Mouse (Mus musculus) retina, postnatal 1 day (tissue): ENCODE data around the gene Tmem120a.

Experiments
- DNase-seq: peaks from one replicate; pipeline ENCODE4 v3.0.0-alpha.2; 2012

Gene Tmem120a

GRCm38 (mm10) chr5:135743741-135744609 is at the start of gene Tmem120a:
Gene Tmem120a, minus strand, starts transcription at chr5:135744448.
- peak; percentile 95 for DNase-seq

GRCm38 (mm10) chr5:135782901-135783300 is 38.7 kb upstream of the Tmem120a start:
- no peak for DNase-seq

DNA sequence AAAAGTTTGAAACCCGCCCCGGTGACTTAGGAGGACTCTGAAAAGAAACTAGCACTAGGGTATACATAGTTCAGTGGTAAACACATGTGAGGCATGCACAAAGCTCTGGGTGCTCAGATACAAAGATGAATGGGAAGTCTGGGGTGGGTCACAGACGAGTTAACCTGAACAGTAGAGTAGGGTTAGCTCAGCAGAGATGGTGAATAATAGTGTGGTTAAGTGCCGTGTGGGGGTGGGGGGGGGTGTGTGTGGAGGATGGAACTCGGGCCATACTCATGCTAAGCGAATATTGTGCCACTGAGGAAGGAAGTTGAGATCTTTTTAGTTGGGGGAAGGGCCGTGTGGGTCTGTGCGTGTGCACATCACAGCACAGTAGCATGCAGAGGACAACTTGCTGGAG is 36.1 kb upstream of the Tmem120a start:
- no peak for DNase-seq

GRCm38 (mm10) chr5:135778471-135779445 is 34.5 kb upstream of the Tmem120a start, which contains the start of gene Mdh2:
Gene Mdh2, plus strand, starts transcription at chr5:135778480.
- DNase-seq = peak; percentile 100

DNA sequence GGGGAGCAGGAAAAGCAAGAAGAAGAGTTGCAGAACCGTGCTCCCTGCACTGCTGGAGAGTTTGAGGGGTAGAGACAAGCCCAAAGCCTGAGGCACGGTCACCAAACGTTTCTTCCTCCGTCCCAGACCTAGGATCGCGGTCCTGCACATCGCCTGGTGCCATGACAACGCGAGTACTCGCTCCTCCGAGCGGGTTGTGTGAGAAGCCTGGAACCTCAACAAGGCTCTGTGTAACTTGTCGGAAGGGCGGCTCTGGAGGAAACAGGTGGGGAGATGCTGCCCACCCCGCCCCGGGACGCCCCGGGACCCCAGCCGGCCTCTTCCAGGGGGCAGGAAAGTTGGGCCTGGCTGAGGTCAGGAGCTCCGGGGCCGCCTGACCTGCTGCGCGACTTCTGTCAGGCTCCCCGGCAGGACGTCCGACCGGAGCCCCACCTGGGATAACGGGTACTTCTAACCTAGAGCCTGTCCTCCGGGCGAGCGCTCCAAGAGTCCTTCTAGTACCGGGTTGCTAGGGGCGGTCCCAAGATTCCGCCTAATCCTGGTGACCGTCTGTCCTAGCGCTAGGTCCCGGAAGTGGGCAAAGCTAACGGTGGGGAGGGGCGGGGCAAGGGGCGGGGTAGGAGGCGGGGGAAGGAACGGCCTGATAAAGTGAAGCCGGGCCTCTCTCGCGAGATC is 33.7 kb upstream of the Tmem120a start, which contains the start of gene Styxl1:
TSS of gene Styxl1 (minus strand) at position 590 of the 675 bp plus-strand sequence.
- DNase-seq = no peak

- no peak for DNase-seq
Measured at GRCm38 (mm10) chr5:135776546-135776945, 32.3 kb upstream of the Tmem120a start.

GRCm38 (mm10) chr5:135772519-135772918 is 28.3 kb upstream of the Tmem120a start:
- no peak for DNase-seq

DNA sequence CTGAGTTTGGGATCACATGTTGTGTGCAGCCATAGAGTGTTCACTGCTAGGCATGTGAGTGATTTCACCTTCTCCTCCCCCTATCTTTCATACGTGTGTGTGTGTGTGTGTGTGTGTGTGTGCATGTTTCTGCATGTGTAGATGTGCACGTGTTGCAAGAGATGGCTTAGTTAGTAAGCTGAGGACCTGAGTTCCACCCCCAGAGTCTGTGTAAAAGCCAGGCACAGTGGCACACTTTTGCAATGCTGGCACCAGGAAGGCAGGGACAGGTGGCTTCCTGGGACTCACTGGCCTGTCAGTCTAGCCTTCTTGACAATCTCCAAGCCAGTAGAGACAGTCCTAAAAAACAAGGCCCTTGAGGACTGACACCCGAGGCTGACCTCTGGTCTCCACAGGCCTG is 20.7 kb upstream of the Tmem120a start:
- no peak for DNase-seq

DNA sequence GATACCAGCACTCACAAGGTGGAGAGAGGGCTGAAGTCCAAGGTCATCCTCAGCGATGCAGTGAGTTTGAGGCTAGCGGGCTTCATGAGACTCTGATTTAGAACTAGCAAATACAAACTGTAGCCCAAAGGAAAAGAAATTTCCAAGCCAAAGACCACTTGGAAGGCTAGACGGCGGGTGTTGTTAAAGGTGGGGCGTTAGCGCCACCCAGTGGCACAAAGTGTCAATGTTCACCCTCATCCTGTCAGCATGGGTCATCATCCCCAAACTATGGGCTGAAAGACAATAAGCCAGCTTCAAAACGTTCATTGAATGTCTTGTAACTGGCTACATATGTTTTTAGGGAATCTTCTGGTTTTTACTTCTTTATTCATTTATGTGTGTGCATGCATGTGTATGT is 19.3 kb upstream of the Tmem120a start:
- peak; percentile 81 for DNase-seq

- DNase-seq = no peak
Measured at GRCm38 (mm10) chr5:135761881-135762280, 17.6 kb upstream of the Tmem120a start.

- DNase-seq = no peak
Measured at GRCm38 (mm10) chr5:135751595-135751994, 7.3 kb upstream of the Tmem120a start.

DNA sequence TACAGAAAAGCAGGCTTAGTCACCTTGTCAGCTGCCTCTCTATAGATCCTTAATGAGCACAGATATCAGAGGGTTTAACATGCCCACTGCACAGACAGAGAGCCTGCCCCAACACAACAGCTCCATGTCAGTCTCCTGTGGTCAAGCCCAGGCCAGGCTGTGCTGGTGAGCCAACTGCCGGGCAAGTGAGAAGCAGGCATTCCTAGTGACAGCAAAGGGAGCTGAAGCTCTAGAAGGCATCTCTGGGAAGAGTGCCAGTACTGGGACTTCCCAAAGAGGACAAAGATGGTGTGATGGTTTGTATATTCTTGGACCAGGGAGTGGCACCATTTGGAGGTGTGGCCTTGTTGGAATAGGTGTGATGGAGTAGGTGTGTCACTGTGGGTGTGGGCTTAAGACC is 6.8 kb upstream of the Tmem120a start:
- no peak for DNase-seq

DNA sequence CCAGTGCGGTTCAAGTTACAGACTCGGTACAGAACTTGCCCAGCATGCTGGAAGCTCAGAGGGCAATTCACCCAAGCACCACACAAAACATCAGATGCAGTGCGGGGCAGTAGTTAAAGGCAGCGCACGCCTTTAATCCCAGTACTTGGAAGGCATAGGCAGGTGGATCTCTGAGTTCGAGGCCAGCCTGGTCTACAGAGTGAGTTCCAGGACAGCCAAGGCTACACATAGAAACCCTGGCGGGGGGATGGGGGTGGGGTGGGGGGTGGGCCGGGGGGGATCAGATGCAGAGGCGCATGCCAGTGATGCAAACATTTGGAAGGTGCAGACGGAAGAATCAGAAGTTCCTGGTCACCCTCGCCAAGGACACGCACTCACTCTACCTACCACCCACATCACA is 494 bp upstream of the Tmem120a start:
- no peak for DNase-seq

DNA sequence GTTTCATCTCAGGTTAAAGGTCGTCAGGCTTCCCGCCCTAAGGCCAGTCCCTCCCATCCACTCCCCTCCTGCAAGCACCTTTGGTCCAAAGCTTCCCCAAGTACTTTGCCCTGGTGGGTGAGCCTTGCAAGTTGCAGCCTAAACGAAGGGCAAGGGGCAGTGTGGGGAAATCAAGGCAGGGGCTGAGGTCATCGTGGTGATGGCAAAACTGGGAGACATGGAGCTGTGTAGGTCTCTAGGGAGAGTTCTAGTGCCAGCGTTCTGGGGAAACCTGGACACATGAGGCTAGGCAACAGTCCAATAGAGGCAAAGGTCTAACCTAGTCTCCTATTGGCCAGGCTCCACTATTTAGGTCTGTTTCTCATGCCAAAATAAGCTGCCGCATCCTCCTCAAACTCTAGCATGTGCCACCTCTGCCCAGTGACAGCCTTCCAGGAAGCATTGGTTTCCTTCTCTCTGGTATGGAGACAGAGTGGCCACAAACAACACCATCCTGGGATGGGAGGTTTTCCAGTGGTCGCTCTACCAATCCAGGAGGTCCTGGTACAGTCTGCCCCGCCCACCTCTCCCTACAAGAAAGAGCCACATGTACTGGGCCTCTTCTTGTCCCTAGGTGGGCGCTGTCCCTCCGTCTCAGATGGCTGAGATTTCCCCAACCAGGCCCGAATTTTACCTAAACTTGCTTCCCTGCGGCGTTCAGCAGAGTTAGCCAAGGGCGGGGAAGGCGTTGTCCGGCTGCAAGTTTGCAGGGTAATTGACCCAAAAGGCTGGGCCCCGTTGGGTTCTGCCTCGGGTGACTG is 1.1 kb downstream of the Tmem120a start:
- DNase-seq = peak; percentile 65

DNA sequence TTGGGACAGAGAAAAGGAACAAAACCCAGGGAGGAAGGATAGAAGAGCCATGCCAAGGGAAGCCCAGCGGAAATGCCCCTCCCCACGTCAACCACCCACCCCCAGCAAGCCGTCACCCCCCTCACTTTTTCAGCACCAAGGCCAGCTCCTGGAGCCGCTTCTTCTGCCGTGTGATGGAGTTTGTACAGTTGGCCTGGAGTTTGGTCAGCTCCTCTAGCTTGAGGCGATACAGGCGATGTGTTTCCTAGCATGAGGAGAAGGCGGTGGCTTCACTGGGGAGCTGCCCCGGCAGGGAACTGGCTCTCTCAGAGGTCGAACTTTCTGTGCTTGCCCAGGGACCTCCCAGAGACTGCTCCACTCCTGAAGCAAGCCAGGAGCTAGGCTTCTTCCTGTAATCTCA is 2.1 kb downstream of the Tmem120a start:
- DNase-seq = no peak

- DNase-seq = no peak
Measured at GRCm38 (mm10) chr5:135738266-135738665, 6.0 kb downstream of the Tmem120a start.

DNA sequence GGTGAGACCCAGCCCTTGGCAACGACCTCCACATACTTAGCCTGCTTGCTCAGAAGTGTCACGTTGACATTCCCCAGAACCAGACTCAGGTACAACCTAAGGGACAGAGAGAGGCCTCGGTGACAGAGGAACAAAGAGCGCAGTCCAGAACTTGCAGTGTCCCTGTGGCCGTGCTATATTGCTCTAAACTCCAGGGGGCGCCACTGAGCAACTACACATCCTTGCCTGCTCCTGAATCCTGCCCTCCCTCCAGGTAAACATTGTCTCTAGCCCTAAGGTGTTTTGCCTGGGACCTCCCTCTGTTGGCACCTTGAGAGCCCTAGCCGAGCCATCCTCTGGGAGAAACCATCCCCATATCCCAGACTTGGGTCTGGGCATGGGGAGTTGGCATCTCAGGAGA is 7.1 kb downstream of the Tmem120a start:
- no peak for DNase-seq

- DNase-seq = no peak
Measured at GRCm38 (mm10) chr5:135736544-135736943, 7.7 kb downstream of the Tmem120a start.

DNA sequence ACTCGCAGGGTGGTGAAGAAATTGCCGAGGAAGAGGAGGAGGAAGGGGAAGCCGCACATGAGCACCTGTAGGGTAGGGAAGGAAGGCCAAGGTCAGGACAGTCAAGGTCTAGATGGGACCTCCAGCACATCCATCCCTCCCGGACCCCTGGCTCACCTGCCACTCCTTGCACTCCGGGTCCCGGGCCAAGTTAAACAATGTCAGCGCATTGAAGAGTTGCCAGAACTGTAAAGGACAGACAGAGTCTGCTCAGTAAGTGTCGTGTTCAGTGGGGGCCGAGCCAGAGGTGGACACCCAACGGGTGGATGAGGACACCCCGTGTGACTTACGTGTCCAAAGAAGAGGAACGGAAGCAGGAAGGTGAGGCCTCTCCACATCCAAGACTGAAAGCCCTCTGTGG is 8.5 kb downstream of the Tmem120a start:
- no peak for DNase-seq

- DNase-seq = no peak
Measured at GRCm38 (mm10) chr5:135734057-135734680, 10.1 kb downstream of the Tmem120a start.

DNA sequence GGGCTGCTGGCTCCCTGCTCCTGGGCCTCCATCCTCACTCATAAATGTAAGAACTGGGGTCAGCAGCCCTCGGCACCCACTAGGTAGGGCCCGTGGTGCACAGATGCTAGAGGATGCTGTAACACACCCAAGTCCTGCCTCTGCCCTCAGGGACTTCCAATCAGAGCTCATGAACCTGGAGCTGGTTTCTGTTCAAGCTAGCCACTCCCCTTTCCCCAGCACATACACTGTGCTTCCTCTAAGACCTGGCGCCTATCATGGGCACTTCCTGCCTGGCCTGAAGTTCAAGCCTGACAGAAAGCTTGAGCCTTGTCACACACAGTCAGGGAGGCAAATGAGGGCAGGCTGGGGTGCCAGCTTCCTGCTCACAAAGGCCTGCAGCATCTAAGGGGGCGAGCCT is 11.2 kb downstream of the Tmem120a start:
- no peak for DNase-seq

GRCm38 (mm10) chr5:135731322-135731721 is 12.9 kb downstream of the Tmem120a start:
- no peak for DNase-seq
